Mouse (Mus musculus) cerebellum, adult 18-20 months (tissue): ENCODE measurements around the gene Nupr1l.

Experiments
- DNase-seq, 2 experiments: peaks; one replicate each; pipeline ENCODE4 v3.0.0; 2021

Nupr1l gene

DNA sequence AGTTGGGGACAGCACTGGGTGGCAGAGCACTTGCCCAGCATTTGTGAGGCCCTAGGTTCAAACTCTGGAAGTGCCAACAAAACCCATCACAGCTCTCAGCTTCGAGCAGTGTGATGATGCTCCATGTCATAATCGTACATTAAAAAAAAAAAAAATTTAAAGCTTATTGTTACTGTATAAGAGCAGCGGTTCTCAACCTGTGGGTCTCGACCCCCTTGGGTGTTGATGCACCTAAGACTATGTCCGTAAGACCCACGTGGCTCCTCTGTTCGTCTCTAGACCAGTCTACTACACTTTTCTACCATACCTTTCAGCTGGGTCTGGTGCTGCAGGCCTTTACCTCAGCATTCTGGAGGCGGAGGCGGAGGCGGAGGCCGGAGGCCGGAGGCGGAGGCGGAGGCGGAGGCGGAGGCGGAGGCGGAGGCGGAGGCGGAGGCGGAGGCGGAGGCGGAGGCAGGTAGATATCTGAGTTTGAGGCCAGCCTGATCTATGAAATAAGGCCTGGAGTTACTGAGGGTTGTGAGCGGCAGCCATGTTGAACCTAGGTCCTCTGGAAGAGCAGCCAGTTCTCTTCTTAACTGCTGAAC lies 9.8 kb downstream of the Nupr1l start:
- DNase-seq: no peak

- DNase-seq: no peak
These were observed 10.4 kb downstream of the Nupr1l start for GRCm38 (mm10) chr5:129918752-129919151.

GRCm38 (mm10) chr5:129919320-129919719 lies 11.0 kb downstream of the Nupr1l start:
- DNase-seq: no peak

GRCm38 (mm10) chr5:129921972-129922371 lies 13.6 kb downstream of the Nupr1l start:
- no peak for DNase-seq

DNA sequence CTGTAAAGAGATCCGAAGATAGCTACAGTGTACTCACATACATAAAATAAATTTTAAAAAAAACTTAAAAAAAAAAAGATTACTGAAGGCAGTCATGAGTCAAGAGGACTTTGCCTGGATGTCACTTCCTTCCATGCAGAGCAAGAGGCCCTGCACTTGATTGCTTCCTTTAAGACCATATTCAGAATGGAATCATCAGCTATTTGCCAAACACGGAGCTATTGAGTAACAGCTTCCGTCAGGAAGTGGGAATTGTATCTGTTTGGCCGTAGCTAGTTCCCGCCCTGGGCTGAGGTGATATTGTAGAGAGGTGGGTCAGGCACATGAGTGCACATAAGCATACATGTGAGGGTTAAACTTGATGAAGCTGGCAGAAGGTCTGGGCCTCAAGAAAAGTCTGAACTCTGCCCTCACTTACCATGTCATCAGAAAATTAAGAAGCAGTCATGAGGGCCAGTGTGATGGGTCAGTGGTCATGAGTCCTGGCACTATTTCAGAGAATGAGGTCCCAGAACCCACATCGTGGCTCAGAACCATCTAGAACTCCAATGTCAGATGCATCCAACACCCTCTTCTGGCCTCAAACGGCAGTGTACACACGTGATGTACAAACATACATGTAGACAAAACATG lies 16.6 kb downstream of the Nupr1l start:
- no peak for DNase-seq

DNA sequence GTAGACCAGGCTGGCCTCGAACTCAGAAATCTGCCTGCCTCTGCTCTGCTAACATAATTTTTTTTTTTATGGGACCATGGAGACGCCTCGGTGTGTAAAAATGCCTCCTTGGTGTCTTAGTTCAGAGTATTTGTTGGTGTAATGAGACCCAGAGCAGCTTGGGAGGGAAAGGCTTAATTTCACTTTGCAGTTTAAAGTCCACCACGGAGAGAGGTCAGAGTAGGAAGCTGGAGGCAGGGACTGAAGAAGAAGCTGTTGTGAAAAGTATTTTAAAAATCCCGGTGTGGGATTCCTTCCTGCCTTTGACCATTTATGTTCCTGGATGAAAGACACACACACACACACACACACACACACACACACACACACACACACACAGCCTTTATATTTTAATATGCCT lies 17.6 kb downstream of the Nupr1l start:
- no peak for DNase-seq

DNA sequence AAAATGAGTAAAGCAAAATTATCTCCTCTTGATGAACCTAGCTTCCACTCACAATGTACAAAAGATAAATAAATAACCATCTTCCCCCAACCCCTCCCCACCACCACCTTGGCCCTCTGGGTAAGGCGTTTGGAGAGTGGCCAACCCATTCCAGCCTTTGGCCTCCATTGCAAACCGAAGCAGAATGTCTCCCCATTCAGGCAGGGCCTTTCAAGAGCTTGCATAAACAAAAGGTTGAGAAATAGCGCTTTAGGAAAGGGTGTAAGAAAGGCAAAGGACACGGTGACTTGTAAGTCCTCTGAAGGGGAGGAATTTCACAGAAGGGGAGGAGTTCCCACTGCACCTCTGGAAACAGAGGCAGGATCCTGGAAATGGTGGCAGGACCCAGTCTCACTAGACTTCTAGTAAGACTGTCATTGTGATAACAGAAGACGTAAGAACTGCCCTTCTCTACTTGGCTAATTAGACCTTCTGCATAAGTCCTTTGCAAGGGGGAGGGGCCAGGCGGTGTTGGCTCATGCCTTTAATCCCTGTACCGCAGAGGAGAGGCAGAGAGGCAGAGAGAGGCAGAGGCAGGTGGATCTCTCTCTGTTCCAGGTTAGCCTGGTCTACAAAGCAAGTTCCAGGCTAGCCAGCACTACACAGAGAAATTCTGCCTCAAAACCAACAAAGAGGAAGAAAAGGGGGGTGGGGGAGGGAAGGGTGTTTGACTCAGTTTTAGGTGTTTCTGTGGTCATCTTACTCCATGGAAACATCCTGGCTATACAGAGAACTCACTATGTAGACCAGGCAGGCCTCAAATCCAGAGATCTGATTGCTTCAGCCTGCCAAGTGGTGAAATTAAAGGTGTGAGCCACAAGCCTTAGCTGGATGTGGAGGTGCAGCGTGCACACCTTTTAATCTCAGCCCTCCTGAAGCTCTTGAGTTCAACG lies 21.9 kb downstream of the Nupr1l start:
- DNase-seq: no peak

DNA sequence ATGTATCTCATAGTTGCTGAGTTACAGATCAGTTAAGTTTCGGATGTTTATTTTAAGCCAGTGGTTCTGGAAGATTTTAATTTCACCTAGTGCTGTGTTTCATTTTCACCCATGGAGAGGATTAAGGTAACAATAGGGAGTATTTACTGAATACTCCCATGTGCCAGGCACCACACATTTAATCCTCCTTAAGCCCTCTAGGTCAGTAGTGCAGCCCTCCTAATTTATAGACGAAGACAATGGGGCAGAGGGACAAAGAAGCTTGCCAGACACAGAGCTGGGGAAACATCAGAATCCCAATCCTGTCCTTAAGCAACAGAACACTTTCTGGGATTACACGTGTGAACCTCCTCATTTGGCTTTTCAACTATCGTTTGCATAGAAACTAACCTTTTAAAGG lies 28.6 kb downstream of the Nupr1l start:
- no peak for DNase-seq

DNA sequence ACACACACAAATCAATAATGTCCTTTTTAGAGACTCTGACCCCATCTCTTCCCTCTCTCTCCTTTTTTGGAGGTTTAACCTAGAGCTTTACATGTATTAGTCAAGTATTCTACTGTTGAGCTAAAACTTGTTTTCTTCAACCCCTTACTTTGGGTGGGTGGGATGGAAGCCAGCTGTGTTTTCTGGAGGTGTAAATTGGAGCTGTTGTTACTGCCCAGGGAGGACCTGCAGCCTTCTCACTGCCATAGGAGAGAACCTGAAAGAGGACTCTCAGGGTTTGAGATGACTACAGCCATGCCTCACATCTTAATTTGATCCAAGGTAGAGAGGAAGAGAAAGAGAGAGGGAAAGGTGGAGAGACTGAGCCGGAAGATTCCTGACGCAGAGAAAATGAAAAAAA lies 31.9 kb downstream of the Nupr1l start:
- DNase-seq: peak; percentile 8 to 10

GRCm38 (mm10) chr5:129940736-129941494 lies 32.6 kb downstream of the Nupr1l start:
- DNase-seq: no peak

GRCm38 (mm10) chr5:129941495-129942045 lies 33.2 kb downstream of the Nupr1l start, which contains the start of gene Vkorc1l1:
Vkorc1l1 (plus strand) TSS chr5:129941970.
- DNase-seq: peak; percentile 98

GRCm38 (mm10) chr5:129942073-129942939 lies 34.0 kb downstream of the Nupr1l start:
- peak; percentile 33 to 62 for DNase-seq

GRCm38 (mm10) chr5:129943402-129943801 lies 35.1 kb downstream of the Nupr1l start:
- DNase-seq: no peak

GRCm38 (mm10) chr5:129947528-129948033 lies 39.2 kb downstream of the Nupr1l start:
- DNase-seq: no peak

GRCm38 (mm10) chr5:129952143-129952542 lies 43.8 kb downstream of the Nupr1l start:
- no peak for DNase-seq

DNA sequence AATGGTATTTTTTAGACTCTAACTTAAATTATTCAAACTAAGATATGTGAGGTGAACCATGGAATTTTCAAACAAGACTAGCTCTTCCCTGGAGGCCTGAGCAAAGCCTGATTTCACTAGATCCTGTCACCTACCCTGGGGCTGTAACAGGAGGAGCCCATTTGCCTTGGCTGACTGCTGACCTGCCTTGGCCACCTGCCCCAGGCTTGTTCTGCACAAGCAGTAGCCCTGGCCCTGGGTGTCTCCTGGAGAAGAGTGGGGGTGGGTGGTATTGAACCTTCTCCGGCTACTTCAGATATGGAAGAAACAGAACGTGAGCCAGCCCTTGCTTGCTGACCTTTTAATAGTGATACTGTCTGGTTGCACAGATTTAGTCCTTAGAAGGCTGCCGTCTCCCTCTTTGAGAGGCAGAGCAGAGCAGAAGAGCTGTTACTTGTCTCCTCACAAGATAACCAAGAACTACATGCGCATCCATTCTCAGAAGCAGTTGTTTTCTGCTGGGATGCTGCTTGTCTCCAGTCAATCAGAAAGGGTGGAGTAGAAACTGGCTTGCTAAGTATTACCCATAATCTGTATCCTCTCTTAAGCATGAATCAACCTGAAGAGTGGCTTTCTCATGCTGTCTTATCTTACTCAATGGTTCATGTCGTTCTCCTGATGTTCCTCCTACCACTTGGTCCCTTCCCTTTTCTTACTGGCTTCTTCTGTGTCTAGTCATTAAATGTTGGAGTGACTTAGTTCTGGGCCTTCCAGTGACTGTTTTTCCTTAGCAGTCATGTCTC lies 46.3 kb downstream of the Nupr1l start:
- peak; percentile 53 to 64 for DNase-seq

DNA sequence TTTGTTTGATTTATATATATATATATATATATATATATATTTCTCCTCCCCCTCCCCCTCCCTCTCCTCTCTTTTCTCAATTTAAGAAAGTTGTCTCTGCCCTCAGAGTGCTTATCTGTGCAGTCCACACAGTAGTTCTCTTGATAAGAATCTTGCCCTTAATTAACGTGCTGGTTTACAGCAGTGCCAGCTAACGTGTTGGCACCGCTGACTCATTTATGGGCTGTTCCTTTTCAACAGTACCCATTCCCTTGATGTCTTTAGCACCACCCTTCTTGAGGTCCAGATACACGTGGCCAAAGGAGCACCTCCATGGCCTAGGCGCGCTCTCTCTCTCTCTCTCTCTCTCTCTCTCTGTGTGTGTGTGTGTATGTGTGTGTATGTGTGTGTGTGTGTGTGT lies 47.5 kb downstream of the Nupr1l start:
- DNase-seq: no peak

GRCm38 (mm10) chr5:129963224-129963623 lies 54.9 kb downstream of the Nupr1l start:
- no peak for DNase-seq
